Mouse (Mus musculus) kidney, postnatal 36 days (tissue): ENCODE measurements at regions not wholly inside any gene's neighbourhood (a gene's known extent, or its start where the extent isn't known, plus 50 kb on each side); places are given as distances from the start of the nearest gene placed in this dataset.

ENCODE experiments used
- DNase-seq, 2 experiments: peaks; one replicate each; pipeline ENCODE4 v3.0.0; 2021 to 2022; ENCODE audit warnings: mixed read lengths in 2 of 2

GRCm38 (mm10) chr8:10865941-10866513 lies 142.2 kb downstream of the Irs2 start:
- DNase-seq = peak; percentile 42 to 53

- peak; percentile 28 to 36 for DNase-seq
These were observed 142.8 kb downstream of the Irs2 start for GRCm38 (mm10) chr8:10865415-10865821.

GRCm38 (mm10) chr8:10862442-10862841 lies 145.8 kb downstream of the Irs2 start:
- no peak for DNase-seq

- no peak for DNase-seq
These were observed 147.4 kb downstream of the Irs2 start for GRCm38 (mm10) chr8:10860810-10861209.

- no peak for DNase-seq
These were observed 150.4 kb downstream of the Irs2 start for GRCm38 (mm10) chr8:10857874-10858273.

GRCm38 (mm10) chr8:10856996-10857720 lies 151.1 kb downstream of the Irs2 start:
- no peak for DNase-seq

- DNase-seq = no peak
These were observed 152.6 kb downstream of the Irs2 start for GRCm38 (mm10) chr8:10855696-10856095.

- DNase-seq = no peak
These were observed 153.1 kb downstream of the Irs2 start for GRCm38 (mm10) chr8:10855131-10855530.

GRCm38 (mm10) chr8:10854600-10854999 lies 153.7 kb downstream of the Irs2 start:
- DNase-seq = peak; percentile 66 to 72

GRCm38 (mm10) chr8:10853901-10854300 lies 154.4 kb downstream of the Irs2 start:
- DNase-seq = no peak

- DNase-seq = no peak
These were observed 158.3 kb downstream of the Irs2 start for GRCm38 (mm10) chr8:10849916-10850315.

- DNase-seq = no peak
These were observed 162.7 kb downstream of the Irs2 start for GRCm38 (mm10) chr8:10845607-10846006.

GRCm38 (mm10) chr8:10840853-10841531 lies 167.3 kb downstream of the Irs2 start:
- no peak for DNase-seq

- no peak for DNase-seq
These were observed 168.2 kb downstream of the Irs2 start for GRCm38 (mm10) chr8:10840044-10840443.

GRCm38 (mm10) chr8:10835054-10835453 lies 173.2 kb downstream of the Irs2 start:
- no peak for DNase-seq

- no peak for DNase-seq
These were observed 176.4 kb downstream of the Irs2 start for GRCm38 (mm10) chr8:10831864-10832263.

GRCm38 (mm10) chr8:10831277-10831676 lies 177.0 kb downstream of the Irs2 start:
- DNase-seq = no peak

- DNase-seq = peak in 1 of 2 experiments; percentile 10
These were observed 177.4 kb downstream of the Irs2 start for GRCm38 (mm10) chr8:10830835-10831234.

- no peak for DNase-seq
These were observed 179.7 kb downstream of the Irs2 start for GRCm38 (mm10) chr8:10828580-10828979.

- peak; percentile 43 to 58 for DNase-seq
These were observed 180.7 kb downstream of the Irs2 start for GRCm38 (mm10) chr8:10827560-10827959.

GRCm38 (mm10) chr8:10825981-10826380 lies 182.3 kb downstream of the Irs2 start:
- DNase-seq = no peak

GRCm38 (mm10) chr8:10825192-10825926 lies 182.9 kb downstream of the Irs2 start:
- no peak for DNase-seq

- DNase-seq = no peak
These were observed 186.4 kb downstream of the Irs2 start for GRCm38 (mm10) chr8:10821901-10822300.
